Mouse (Mus musculus) mesoderm, embryonic 11.5 days (tissue): ENCODE results near the gene Zfp553.

Experiments used
- DNase-seq: peaks from one replicate; pipeline ENCODE4 v3.0.0-alpha.2; 2012; ENCODE audit warnings: low read depth, low spot score

Gene Zfp553

DNA sequence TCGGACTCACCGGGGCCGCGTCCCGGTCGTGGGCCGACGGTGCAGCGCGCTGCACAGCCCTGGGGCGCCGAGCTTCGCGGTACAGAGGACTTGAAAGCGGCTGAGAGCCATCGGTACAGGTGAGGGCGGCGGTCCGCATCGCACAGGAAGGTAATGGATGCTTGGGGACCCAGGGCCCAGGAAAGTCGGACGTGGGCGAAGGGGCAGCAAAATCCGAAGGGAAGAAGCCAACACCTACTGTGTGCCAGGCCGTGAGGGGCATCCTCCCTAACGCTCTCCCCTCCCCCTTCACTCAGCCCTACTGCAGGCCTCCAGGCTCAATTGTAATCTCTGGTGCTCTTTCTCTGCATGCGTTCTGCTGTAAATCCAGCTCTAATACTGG is 498 bp downstream of the Zfp553 start:
- no peak for DNase-seq

DNA sequence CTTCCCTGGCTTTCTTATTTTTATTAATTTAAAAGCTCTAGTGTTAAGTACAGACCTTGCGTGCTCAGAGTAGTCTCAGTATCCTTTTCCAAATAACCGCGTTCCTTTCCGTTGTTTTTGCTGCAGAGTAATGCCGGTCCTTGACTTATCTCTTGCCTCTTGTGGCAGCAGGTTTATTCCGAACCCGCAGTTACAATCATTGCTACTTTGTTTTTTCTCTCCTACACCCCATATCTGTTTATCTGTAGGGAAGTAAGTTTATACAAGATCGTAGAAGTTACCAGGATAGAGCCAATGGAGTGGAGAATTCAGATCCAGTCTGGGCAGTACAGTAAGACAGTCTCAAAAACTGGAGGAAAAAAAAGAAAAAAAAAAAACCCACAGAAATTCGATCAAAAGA is 904 bp downstream of the Zfp553 start:
- DNase-seq: no peak

DNA sequence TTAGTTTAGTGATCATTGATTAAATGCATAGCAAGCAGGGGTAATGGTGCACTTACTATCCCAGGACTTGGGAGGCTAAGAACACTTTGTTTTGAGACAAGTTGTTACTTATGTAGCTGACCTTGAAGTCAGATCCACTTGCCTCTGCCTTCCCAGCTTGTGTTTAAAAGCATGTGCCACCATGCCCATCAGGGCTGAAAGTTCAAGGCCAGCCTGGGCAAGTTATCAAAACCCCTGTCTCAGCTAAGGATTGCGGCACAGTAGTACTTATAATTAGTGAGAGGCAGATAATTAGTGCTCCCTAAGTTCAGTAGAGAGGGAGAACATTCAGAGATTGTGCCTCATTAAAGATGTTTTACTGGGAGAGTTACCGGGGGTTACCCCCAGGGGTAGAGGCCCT is 1.9 kb downstream of the Zfp553 start:
- no peak for DNase-seq

DNA sequence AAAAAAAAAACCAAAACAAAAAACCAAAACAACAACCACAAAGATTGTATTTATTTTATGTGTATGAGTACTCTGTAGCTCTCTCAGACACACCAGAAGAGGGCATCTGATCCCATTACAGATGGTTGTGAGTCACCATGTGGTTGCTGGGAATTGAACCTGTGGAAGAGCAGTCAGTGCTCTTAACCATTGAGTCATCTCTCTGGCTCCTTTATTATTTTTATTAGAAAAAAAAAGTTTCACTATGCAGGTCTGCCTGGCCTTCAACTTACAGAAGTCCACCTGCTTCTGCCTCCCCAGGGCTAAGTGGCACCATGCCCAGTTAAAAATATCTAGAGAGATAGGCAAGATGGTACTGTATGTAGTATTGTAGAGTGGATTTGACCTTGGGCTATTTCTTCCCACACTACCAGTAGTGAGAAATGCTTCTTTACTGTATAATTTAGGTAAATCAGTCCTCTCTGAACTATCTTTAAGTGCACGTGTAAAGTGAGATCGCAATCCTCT is 10.6 kb downstream of the Zfp553 start:
- DNase-seq: no peak

DNA sequence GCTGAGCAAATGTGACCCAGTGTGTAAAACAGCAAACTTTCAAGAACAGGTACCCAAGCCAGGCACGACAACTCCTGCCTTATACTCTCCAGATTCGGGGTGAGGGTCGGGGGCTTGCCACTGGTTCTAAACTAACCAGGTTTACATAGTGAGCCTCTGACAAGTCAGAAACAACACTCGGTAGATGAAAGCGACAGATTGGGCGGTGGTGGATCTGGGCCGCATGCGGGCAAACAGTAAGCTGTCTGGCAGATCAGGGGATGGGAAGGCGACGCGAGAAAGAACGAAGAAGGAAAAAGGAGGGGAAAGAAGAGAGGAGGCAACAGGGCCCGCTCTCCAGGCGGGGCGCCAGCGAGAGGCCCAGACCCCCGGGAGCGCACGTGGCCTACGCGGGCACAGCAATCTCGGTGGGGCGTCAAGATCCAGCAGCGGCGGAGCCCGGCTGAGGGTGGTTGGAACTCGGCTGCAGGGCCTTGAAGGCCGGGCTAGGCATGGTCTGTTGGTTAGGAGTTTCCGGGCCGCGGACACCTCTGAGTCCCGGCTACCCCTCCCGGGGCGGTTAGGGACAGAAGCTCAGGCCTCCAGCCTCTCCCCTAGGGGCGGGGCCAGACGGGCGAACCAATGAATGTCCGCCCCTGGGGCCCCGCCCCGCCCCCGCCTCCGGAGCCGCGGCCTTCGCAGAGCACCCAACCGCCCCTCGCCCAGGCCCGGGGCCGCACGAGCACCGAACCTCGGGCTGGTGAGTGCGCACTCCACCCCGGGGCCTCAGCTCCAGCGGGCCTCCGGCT is 11.2 kb downstream of the Zfp553 start, which contains the start of gene Zfp771:
Zfp771 (plus strand) TSS at position 405 of the 788 bp plus-strand sequence.
- peak; percentile 93 for DNase-seq

DNA sequence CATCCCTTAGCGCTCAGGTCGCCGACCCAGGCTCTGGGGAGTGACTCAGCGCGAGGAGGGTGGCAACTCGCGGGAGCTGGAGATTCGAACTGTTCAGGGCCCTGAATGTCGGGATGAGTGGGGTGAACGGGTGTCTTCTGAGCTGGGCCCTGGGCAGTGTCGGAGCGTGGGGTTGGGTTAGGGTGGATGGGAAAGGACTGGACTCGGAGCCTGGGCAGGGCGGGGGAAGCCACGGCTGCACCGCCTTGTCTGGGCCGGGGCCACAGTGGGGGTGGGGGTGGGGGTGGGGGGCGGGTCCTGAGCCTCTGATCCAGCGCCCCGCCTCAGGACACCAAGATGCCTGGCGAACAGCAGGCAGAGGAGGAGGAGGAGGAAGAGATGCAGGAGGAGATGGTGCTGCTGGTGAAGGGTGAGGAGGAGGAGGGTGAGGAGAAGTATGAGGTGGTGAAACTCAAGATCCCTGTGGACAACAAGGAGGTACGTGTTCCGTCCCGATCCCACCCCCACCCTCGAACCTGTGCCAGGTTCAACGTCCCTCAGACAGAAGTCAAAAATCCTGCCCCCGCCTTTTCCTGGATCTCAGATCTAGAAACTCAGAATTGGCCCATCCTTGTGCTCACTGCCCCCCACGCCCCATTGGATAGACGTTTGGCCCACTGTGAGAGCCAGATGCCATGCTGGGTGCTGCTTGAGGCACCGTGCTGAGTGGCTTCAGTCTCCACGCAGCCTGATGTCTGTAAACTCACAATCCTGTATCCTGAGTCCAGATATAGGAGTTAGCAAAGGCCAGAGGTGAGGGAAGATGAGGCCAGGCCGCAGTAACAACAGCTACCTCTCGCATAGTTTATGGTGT is 12.0 kb downstream of the Zfp553 start:
- no peak for DNase-seq

DNA sequence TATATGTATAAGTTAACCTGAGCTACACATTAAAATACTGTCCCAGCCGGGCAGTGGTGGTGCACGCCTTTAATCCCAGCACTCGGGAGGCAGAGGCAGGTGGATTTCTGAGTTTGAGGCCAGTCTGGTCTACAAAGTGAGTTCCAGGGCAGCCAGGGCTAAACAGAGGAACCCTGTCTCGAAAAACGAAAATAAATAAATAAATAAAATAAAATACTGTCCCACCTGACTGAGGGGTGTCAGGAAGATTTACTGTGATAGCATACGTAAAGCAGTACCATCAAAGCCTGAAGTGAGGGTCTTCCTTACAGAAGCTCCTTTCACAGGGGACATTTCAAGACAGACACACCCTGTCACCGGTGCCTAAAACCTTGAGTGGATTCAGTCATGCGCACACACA is 17.6 kb downstream of the Zfp553 start:
- peak; percentile 51 for DNase-seq

DNA sequence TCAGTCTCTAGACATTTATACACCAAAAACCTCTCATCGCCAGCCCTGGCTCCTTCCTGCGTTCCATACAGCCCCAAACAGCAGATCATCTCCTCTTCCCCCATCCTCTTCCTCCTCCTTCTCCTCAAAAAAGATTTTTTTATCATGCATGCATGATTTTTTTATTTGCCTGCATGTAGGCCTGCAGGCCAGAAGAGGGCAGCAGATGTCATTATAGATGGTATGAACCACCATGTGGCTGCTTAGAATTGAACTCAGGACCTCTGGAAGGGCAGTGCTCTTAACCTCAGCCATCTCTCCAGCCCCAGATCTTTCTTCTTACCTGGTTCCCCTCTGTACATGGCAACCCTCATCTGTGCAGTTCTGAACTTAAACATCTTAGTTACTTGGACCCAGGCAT is 19.6 kb downstream of the Zfp553 start:
- DNase-seq: peak; percentile 46

DNA sequence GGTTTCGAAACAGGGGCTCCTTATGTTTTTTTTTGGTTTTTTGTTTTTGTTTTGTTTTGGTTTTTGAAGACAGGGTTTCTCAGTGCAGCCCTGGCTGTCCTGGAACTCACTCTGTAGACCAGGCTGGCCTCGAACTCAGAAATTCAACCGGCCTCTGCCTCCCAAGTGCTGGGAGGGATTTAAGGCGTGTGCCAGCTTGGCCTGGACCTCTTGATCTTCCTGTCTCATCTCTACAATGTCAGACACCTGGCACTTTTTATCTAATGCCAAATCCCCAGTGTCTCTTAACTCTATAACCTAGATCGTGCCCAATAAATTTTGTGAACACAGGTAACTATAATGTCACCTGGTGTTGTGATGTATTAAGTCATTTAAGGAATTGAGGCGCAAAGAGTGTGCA is 20.5 kb downstream of the Zfp553 start:
- DNase-seq: no peak

DNA sequence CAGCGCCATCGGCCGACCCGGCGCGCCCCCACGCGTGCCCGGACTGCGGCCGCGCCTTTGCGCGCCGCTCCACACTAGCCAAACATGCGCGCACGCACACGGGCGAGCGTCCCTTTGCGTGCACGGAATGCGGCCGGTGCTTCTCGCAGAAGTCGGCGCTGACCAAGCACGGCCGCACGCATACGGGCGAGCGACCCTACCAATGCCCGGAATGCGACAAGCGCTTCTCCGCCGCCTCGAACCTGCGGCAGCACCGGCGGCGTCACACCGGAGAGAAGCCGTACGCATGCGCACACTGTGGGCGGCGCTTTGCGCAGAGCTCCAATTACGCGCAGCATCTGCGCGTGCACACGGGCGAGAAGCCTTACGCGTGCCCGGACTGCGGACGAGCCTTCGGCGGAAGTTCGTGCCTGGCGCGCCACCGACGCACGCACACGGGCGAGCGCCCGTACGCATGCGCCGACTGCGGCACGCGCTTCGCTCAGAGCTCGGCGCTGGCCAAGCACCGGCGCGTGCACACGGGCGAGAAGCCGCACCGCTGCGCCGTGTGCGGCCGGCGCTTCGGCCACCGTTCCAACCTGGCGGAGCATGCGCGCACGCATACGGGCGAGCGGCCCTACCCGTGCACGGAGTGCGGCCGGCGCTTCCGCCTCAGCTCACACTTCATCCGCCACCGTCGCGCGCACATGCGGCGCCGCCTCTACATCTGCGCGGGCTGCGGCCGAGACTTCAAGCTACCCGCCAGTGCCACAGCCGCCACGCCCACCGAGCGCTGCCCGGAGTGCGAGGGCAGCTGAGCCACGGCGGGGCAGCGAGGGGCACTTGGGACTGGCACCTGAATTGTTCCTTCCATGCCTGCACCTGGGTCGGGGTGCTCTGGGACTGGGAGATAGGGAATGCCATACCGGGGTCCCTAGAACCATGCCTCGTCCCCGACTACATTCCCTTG is 21.2 kb downstream of the Zfp553 start:
- peak; percentile 99 for DNase-seq

DNA sequence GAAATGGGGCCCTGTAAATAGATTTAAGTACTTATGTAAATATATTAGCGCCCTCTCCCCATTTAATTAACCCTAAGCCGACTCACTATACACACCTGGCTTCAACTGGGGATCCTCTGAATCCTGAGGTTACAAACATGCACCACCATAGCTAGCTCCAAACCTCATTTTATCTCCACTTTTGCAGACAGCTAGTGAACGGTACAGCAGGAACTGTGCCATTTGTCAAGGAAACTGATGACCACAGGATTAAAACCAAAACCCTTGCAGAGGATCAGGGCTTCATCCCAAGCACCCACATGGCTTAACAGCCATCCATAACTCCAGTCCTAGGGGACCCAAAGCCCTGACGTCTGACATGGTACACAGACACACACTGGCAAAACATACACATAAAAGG is 22.1 kb downstream of the Zfp553 start:
- DNase-seq: no peak

DNA sequence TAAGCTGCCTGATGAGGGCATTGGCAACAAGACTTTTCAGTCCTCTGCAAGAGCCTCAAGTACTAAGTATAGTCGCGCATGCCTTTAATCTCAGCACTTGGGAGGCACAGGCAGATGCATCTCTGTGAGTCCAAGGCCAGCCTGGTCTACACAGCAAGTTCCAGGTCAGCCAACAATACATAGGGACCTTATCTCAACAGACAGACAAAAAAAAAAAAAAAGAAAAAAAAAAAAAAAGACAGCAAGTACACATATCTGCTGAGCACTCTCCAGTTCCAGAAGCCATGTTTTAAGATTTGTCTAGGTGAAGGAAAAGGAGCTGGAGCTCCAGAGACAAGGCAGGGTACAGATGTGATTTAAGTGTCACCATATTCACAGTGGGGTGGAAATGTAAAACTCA is 23.1 kb downstream of the Zfp553 start:
- DNase-seq: no peak

DNA sequence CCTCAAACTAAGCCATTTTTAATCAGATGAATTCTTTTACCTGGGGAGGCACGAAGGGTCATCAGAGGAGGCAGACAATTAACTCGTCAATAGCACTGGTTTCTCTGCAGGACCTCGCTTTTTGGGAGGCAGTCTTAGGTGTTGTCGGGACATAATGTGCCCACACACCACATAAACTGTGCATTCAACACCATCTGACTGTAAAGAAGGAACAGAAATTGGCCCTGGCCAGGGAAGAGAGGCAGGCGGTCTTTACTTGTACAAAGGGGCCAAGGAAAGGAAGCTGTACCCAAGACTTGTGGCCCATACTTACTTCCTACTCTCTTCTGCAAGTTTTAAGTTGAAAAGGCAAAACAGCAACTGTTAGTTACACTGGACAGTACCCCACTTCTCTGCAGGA is 23.7 kb downstream of the Zfp553 start:
- no peak for DNase-seq

DNA sequence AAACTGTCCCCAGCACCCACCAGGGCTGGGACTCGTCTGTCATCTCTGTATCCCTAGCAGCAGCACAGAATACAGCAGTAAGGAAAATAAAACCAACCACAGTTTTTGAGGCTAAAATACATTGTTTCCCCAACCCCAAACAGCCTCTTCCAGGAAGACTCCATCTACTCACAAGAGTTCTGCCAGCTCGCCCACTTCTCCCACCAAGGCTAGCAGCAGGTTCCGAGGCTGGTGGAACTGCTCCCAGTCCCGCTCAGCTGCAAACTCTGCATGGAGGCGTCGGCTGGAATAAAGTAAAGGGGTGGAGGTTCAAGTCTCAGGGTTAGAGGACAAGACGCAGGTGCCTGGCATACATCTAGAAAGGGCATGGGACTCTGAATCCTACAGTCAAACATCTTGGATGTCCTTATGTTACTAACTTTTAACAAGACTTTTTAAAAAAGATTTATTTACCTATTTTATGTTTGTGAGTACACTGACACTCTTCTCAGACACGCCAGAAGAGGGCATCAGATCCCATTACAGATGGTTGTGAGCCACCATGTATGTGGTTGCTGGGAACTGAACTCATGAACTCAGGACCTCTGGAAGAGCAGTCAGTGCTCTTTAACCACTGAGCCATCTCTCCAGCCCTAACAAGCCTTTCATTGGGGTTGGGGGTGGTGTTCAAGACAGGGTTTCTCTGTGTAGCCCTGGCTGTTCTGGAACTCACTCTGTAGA is 26.5 kb downstream of the Zfp553 start:
- DNase-seq: no peak

DNA sequence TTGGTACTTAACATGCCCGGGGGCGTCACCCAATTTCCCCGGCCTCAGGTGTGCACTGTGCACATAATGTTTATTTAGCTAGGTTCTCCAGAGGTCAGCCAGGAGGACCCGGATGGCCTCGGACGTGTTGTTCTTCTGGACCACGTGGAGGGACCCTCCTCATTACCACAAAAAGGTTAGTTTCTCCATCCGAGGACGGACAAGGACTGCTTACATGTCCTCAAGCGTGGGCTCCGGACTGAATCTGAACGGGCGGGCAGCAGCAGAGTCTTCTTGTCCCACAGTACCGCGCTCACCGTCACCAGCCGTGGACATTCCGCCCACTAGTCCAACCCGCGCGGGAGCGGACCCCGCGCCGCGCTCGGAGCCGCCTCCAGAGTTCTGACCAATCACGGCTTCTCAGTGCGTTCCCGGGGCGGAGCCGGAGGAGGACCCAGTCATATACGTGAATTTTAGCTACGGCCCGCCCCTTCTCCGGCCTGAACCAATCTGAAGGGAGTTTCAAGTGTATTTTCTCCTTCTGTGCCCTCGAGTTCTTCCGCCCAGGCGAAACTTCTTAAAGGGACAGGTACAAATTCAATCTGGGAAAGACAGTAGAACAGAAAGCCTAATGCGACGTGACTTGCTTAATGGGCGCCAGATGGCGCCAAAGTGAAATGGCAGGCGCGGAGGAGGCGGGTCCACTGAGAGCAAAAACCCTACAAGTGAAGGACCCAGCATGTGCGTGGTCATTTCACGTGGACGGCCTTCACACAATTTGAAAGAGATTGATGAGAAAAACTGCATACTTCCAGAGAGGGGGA is 27.6 kb downstream of the Zfp553 start, which contains the start of gene Dctpp1:
Dctpp1 (minus strand) TSS at position 401 of the 803 bp plus-strand sequence.
- peak; percentile 99 for DNase-seq

DNA sequence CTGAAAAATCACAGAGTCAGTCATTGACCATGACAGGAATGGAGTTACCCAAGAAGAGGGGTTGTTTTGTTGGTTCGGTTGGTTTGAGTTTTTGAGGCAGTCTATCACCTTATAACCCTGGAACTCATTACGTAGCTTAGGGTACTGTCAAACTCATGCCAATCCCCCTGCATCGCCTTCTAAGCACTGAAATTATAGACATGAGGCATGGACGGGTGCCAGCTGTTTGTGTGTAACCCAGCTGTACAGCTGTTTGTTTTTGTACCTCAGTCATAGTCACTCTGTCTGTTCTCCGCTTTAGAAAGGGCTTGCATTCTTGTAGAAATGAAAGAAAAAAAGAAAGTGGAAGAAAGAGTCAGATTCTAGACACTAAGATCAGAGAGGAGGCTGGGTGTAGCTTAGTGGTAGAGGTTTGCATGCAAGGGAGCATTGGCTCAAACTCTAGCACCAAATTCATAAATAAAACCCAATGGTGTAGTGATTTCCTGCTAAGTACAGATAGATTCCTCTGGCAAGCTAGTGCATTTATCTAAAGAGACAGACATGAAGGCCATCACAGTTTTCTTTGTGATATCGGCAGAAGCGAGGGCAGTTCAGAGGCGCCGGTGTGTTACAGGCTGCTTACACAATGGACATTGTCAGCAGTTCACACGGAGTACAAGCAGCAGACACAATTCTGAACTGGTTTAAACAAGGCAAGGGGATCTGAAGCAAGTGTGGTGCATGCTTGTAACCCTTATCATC is 29.5 kb downstream of the Zfp553 start:
- no peak for DNase-seq

DNA sequence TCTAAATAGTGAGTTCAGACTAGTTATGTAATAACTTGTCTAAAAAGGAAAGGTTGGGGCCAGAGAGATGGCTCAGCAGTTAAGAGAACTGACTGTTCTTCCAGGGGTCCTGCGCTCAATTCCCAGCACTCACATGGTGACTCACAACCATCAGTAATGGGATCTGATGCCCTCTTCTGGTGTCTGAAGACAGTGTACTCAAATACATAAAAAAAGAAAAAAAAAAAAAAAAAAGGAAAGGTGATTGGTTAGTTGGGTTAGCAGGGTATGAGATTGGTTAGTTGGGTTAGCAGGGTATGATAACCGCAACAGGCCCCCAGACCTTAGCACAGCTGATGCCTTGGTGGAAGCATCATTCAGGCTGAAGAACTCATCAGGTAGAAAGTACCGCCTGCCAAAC is 30.7 kb downstream of the Zfp553 start:
- no peak for DNase-seq

DNA sequence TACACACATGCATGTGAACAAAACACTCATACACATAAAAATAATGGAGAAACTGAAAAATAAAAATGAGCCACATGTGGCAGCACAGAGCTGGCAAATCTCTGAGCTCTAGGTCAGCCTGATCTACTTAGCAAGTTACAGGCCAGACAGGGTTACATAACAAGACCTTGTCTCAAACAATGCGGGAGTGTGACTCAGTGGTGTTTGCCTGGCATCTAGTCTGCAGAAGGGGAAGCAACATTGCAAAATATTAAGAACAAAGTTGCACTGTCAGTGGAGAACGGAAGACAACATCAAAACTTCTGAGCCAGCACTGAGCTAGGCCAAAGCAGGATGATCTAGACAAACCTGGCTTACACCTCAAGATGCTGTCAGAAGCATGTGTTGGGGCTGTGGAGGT is 37.4 kb downstream of the Zfp553 start:
- DNase-seq: no peak

DNA sequence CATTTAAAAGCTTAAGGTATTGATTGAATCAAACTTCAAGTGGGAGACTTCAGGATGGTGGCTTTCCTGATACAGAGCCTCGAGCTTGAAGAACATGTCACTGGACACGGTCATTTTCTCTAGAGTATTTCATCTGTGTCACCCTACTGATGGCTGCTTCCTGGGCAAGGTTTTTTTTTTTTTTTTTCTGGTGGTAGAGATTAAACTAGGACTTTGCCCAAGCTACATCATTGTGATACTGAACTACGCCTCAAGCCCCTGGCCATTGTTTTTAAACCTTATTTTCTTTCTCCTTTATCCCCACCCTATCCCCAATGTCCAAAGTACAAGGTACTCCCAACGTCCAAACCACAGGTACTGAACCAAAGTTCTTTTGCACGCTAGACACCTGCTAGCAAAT is 37.8 kb downstream of the Zfp553 start:
- DNase-seq: no peak
